In the genomic region with DNA sequence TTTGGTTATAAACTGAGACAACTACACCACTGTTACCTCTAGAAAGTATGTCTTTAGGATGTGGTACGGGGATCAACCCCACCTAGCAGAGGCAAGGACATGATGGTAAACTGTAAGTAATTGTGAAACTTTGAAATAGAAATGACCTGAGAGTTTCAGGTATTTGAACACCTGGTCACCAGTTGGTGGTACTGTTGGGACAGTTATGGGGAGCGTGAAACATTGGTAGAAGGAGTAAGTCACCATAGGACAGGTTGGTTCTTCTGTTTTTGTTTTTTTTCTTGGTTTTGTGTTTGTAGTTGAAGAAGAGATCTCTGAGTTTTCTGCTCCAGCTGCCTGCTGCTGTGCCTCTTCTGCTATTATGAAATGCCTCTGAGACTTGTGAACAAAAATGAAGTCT, we compare ENCODE assay signal across 14 mouse cellular contexts.
"Had no signal": no experiment of that assay in that cellular context is flagged by ENCODE, and none has a peak within 500 bp of the region (broad histone marks: within the 10 kb centered on the region; RNA-seq: fewer than 3 reads in every experiment).

No protein-coding gene starts in this region.

- H3K4me1 ChIP-seq: limb, embryonic 10.5 days; liver, embryonic 15.5 days; megakaryocyte, embryonic 14.5 days; midbrain, embryonic 15.5 days; neural tube, embryonic 12.5 days had no signal

- ATAC-seq: lung, postnatal 0 days; midbrain, embryonic 15.5 days had no signal

- H3K9ac ChIP-seq: liver, embryonic 15.5 days; midbrain, embryonic 15.5 days; neural tube, embryonic 12.5 days had no signal

- H3K27me3 ChIP-seq: liver, embryonic 15.5 days; megakaryocyte, embryonic 14.5 days; midbrain, embryonic 15.5 days; neural tube, embryonic 12.5 days had no signal

- DNase-seq: kidney, adult 8-10 months; kidney, postnatal 25 days; lung, adult 2 months; lung, postnatal 36 days; right cerebral cortex, postnatal 14 days; thymus, adult 18-20 months; thymus, postnatal 25 days had no signal

- H3K9me3 ChIP-seq: limb, embryonic 10.5 days; liver, embryonic 15.5 days; megakaryocyte, embryonic 14.5 days; midbrain, embryonic 15.5 days; neural tube, embryonic 12.5 days had no signal

- H3K36me3 ChIP-seq: limb, embryonic 10.5 days; liver, embryonic 15.5 days; midbrain, embryonic 15.5 days; neural tube, embryonic 12.5 days had no signal

- H3K27ac ChIP-seq: left cerebral cortex, adult 2 months; limb, embryonic 10.5 days; liver, embryonic 15.5 days; midbrain, embryonic 15.5 days; neural tube, embryonic 12.5 days had no signal

- H3K4me3 ChIP-seq: left cerebral cortex, adult 2 months; limb, embryonic 10.5 days; liver, embryonic 15.5 days; megakaryocyte, embryonic 14.5 days; midbrain, embryonic 15.5 days; neural tube, embryonic 12.5 days had no signal
